Mouse (Mus musculus): ENCODE results near the gene Nfix. TPM values are rescaled to one million over a fixed set of nuclear protein-coding genes. Genes with fewer than 3 reads are reported as not detected.

Gene Nfix
- polyA plus RNA-seq, 1 experiment from 2014 or later: 10.9 TPM

DNA sequence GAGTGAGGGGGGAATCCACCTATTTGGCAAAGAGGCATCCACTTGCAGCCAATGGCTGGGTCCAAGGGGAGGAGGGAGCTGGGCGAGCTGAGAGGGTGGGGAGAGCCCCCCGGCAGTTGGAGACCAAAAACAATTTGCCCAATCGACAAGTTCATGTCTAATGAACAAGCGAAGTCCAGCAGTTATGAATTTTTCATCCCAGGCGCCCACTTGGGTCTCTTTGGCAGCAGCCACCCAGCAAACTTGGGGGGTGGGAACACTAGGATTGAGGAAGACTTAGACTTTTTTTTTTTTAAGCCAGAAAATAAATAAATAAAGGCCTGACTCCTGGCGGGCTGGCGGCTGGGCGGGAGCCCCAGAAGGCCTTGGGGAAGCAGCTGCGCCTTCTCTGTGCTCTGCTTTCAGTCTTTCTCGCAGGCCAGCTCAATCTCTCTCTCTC, 25.7 kb downstream of the Nfix start:
- Histone ChIP-seq H3K9ac (ENCODE audit: low read depth, low read length) (no peak overlapping the region), H3K27ac (ENCODE audit: low read depth, low read length) (no peak overlapping the region), H3K36me3 (ENCODE audit: control insufficient read depth, insufficient read depth, low read length) (no peaks in the 10 kb centered on the region), H3K4me2 (replicated peaks; ENCODE audit: low read depth, low read length) (peak overlapping the region; percentile 42), H3K4me3 (ENCODE audit: low read length) (no peak overlapping the region; the same call in 1 of the 2 replicates), H3K27me3 (ENCODE audit: control insufficient read depth, insufficient read depth, low read length) (peaks cover 94% of the 10 kb centered on the region), H3K4me1 (ENCODE audit: control insufficient read depth, insufficient read depth, low read length) (peaks cover 20% of the 10 kb centered on the region; the same call in 1 of the 2 replicates), H3K9me3 (ENCODE audit: control insufficient read depth, low read length) (no peaks in the 10 kb centered on the region)
- ATAC-seq (ENCODE audit: low FRiP score, low TSS enrichment): 0 out of 2 replicates have a peak, but pooled peaks have one; percentile 43
- 4% methylated on average over 10 of the region's 10 CpGs for WGBS

- Histone ChIP-seq H3K9me3 (ENCODE audit: control insufficient read depth, low read length) (no peaks in the 10 kb centered on the region), H3K27ac (ENCODE audit: low read depth, low read length) (no peak overlapping the region), H3K4me3 (ENCODE audit: low read length) (peak overlapping the region; percentile 28), H3K36me3 (ENCODE audit: control insufficient read depth, insufficient read depth, low read length) (no peaks in the 10 kb centered on the region), H3K4me2 (replicated peaks; ENCODE audit: low read depth, low read length) (peak overlapping the region; percentile 42), H3K27me3 (ENCODE audit: control insufficient read depth, insufficient read depth, low read length) (peaks cover 94% of the 10 kb centered on the region), H3K9ac (ENCODE audit: low read depth, low read length) (peak overlapping the region; percentile 12; the same call in 1 of the 2 replicates), H3K4me1 (ENCODE audit: control insufficient read depth, insufficient read depth, low read length) (peaks cover 20% of the 10 kb centered on the region; the same call in 1 of the 2 replicates)
- peak; percentile 77 for ATAC-seq (ENCODE audit: low FRiP score, low TSS enrichment)
- under 1% methylated on average over 16 of the region's 19 CpGs for WGBS
These were observed 26.3 kb downstream of the Nfix start for GRCm38 (mm10) chr8:84773833-84774232.

DNA sequence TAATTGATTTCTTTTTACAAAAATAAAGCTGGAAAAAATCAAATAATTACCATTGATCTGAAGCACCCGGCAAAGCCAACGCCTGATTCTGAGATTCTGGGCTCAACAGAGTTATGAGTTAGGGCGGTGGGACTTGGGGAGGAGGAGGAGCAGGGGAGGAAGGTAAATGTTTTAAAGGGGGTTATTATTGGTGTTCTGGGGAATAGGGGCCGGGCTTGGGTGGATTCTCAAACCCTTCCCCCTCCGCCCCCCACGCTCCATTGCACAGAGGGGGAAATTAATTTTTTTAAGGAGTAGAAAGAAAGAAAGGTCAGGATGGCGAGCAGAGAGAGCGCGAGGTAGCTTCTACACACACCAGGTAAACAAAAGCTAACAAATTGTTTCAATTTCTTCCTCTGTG, 26.8 kb downstream of the Nfix start:
- Histone ChIP-seq H3K27ac (ENCODE audit: low read depth, low read length) (no peak overlapping the region), H3K4me1 (ENCODE audit: control insufficient read depth, insufficient read depth, low read length) (peaks cover 20% of the 10 kb centered on the region; the same call in 1 of the 2 replicates), H3K9me3 (ENCODE audit: control insufficient read depth, low read length) (no peaks in the 10 kb centered on the region), H3K36me3 (ENCODE audit: control insufficient read depth, insufficient read depth, low read length) (no peaks in the 10 kb centered on the region), H3K4me2 (replicated peaks; ENCODE audit: low read depth, low read length) (peak overlapping the region; percentile 42), H3K27me3 (ENCODE audit: control insufficient read depth, insufficient read depth, low read length) (peaks cover 94% of the 10 kb centered on the region), H3K9ac (ENCODE audit: low read depth, low read length) (peak overlapping the region; percentile 12; the same call in 1 of the 2 replicates), H3K4me3 (ENCODE audit: low read length) (peak overlapping the region; percentile 28)
- ATAC-seq (ENCODE audit: low FRiP score, low TSS enrichment): no peak
- 1% methylated on average over 9 of the region's 9 CpGs for WGBS

DNA sequence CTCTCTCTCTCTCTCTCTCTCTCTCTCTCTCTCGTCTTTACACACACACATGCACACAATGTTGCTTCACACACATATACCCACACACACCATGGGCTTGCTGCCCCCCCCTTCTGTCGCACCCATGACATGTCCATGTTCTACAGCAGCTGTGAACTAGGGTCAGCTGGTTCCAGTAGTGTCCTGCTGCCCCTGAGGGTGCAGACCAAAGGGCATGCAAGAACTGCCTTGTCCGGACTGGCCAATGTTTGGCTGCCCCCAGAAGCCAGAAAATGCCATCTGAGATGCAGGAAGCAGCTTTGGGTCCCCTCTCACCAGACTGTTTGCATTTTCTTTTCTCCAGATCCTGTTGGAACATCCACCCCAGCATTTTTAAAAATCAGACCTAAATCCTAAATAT, 27.5 kb downstream of the Nfix start:
- 0% methylated on average over 3 of the region's 3 CpGs for whole genome bisulfite sequencing
- no peak overlapping the region for H3K27ac ChIP-seq (ENCODE audit: low read depth, low read length)
- H3K9me3 ChIP-seq (ENCODE audit: control insufficient read depth, low read length): no peaks in the 10 kb centered on the region
- H3K36me3 ChIP-seq (ENCODE audit: control insufficient read depth, insufficient read depth, low read length): no peaks in the 10 kb centered on the region
- no peak overlapping the region for H3K4me2 ChIP-seq (replicated peaks; ENCODE audit: low read depth, low read length)
- H3K9ac ChIP-seq (ENCODE audit: low read depth, low read length): 0 out of 2 replicates have a peak overlapping the region, but pooled peaks have one; percentile 12
- peaks cover 92% of the 10 kb centered on the region for H3K27me3 ChIP-seq (ENCODE audit: control insufficient read depth, insufficient read depth, low read length)
- H3K4me3 ChIP-seq (ENCODE audit: low read length): peak overlapping the region; percentile 28; the same call in 1 of the 2 replicates
- H3K4me1 ChIP-seq (ENCODE audit: control insufficient read depth, insufficient read depth, low read length): peaks cover 20% of the 10 kb centered on the region; the same call in 1 of the 2 replicates
- ATAC-seq (ENCODE audit: low FRiP score, low TSS enrichment): no peak

DNA sequence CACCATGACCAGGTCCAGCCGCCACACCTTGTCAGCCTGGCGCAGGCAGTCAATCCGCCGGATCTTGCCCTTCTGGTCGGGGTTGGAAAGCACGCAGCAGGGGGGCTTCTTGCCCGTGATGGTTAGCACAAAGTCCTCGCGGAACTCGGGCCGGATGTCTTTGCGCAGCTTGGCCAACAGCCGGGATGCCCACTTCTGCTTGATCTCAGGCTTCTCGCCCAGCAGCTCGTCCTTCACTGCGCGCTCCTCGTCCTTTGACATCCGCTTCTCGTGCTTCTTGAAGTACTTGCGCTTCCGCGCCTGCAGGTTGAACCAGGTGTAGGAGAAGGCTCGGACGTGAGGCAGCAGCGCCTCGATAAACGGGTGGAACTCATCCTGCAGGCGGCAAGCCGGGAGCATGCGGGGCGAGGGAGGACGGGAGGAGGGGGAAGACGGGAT, 28.2 kb downstream of the Nfix start:
- WGBS: 5% methylated on average over 34 of the region's 34 CpGs
- ATAC-seq (ENCODE audit: low FRiP score, low TSS enrichment): no peak
- 0 out of 2 replicates have a peak overlapping the region, but pooled peaks have one; percentile 1 for H3K4me3 ChIP-seq (ENCODE audit: low read length)
- no peaks in the 10 kb centered on the region for H3K9me3 ChIP-seq (ENCODE audit: control insufficient read depth, low read length)
- H3K4me2 ChIP-seq (replicated peaks; ENCODE audit: low read depth, low read length): 0 out of 2 replicates have a peak overlapping the region, but pooled peaks have one; percentile 5
- no peak overlapping the region for H3K27ac ChIP-seq (ENCODE audit: low read depth, low read length)
- peaks cover 20% of the 10 kb centered on the region; the same call in 1 of the 2 replicates for H3K4me1 ChIP-seq (ENCODE audit: control insufficient read depth, insufficient read depth, low read length)
- H3K36me3 ChIP-seq (ENCODE audit: control insufficient read depth, insufficient read depth, low read length): no peaks in the 10 kb centered on the region
- peaks cover 92% of the 10 kb centered on the region for H3K27me3 ChIP-seq (ENCODE audit: control insufficient read depth, insufficient read depth, low read length)
- no peak overlapping the region for H3K9ac ChIP-seq (ENCODE audit: low read depth, low read length)

- WGBS: 26% methylated on average over 5 of the region's 5 CpGs
- no peak overlapping the region; the same call in 1 of the 2 replicates for H3K4me2 ChIP-seq (replicated peaks; ENCODE audit: low read depth, low read length)
These were observed 29.0 kb downstream of the Nfix start for GRCm38 (mm10) chr8:84771000-84771687.

DNA sequence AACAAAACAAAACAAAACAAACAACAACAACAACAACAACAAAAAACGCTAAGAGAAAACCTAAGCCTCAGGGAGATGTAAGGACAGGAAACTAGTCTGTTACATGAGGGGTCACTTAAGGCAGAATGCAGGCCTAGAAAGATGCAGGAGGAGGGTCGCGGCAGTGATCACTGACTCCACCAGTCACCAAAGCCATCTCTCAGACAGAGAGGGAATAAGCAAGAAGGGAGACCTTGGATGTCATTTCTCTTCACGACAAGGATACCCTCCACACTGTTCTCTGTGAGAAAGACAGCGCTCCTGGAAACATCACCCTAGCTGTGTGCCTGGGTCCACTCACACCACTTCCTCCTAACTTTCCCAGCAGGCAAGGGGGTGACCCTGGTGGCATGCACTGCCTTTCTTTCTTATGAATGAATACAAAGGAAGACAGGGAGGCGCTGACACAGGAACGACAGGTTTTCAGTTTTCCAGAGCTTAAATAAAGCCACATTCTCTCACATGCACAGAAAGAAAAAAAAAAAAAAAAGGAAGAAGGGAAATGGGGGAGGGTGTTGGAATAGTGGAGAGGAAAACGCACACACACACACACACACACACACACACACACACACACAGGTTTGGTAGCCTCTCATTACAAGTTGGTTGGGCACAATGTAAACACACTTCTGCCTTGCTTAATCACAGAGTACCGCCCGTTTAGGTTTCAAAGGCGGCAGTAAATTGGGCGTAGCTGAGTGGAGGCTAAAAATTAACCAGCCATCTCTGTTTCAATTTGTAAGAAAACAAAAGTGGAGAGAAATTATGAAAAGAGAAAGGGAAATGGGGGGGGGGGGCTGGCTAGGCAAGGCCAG, 29.8 kb downstream of the Nfix start:
- Histone ChIP-seq H3K27ac (ENCODE audit: low read depth, low read length) (no peak overlapping the region), H3K4me1 (ENCODE audit: control insufficient read depth, insufficient read depth, low read length) (peaks cover 18% of the 10 kb centered on the region; the same call in 1 of the 2 replicates), H3K4me3 (ENCODE audit: low read length) (no peak overlapping the region), H3K36me3 (ENCODE audit: control insufficient read depth, insufficient read depth, low read length) (no peaks in the 10 kb centered on the region), H3K4me2 (replicated peaks; ENCODE audit: low read depth, low read length) (no peak overlapping the region; the same call in 1 of the 2 replicates), H3K27me3 (ENCODE audit: control insufficient read depth, insufficient read depth, low read length) (peaks cover 89% of the 10 kb centered on the region), H3K9ac (ENCODE audit: low read depth, low read length) (no peak overlapping the region), H3K9me3 (ENCODE audit: control insufficient read depth, low read length) (no peaks in the 10 kb centered on the region)
- WGBS: 25% methylated on average over 12 of the region's 12 CpGs
- ATAC-seq (ENCODE audit: low FRiP score, low TSS enrichment): no peak

More at GRCm38 (mm10) chr8:84771000-84771687, 29.0 kb downstream of the Nfix start:
- H3K36me3 ChIP-seq (ENCODE audit: control insufficient read depth, insufficient read depth, low read length): no peaks in the 10 kb centered on the region
- no peaks in the 10 kb centered on the region for H3K9me3 ChIP-seq (ENCODE audit: control insufficient read depth, low read length)
- no peak overlapping the region for H3K9ac ChIP-seq (ENCODE audit: low read depth, low read length)
- H3K27ac ChIP-seq (ENCODE audit: low read depth, low read length): no peak overlapping the region
- peaks cover 92% of the 10 kb centered on the region for H3K27me3 ChIP-seq (ENCODE audit: control insufficient read depth, insufficient read depth, low read length)
- H3K4me3 ChIP-seq (ENCODE audit: low read length): no peak overlapping the region
- no peak for ATAC-seq (ENCODE audit: low FRiP score, low TSS enrichment)
- H3K4me1 ChIP-seq (ENCODE audit: control insufficient read depth, insufficient read depth, low read length): peaks cover 20% of the 10 kb centered on the region; the same call in 1 of the 2 replicates

- H3K27ac ChIP-seq (ENCODE audit: low read depth, low read length): no peak overlapping the region
- WGBS: 89% methylated on average over 8 of the region's 8 CpGs
- ATAC-seq (ENCODE audit: low FRiP score, low TSS enrichment): no peak
- H3K4me3 ChIP-seq (ENCODE audit: low read length): no peak overlapping the region
- 0 out of 2 replicates have a peak, but pooled peaks cover 14% of the 10 kb centered on the region for H3K4me1 ChIP-seq (ENCODE audit: control insufficient read depth, insufficient read depth, low read length)
- H3K9ac ChIP-seq (ENCODE audit: low read depth, low read length): no peak overlapping the region
- H3K27me3 ChIP-seq (ENCODE audit: control insufficient read depth, insufficient read depth, low read length): peaks cover 89% of the 10 kb centered on the region
- H3K4me2 ChIP-seq (replicated peaks; ENCODE audit: low read depth, low read length): no peak overlapping the region
- no peaks in the 10 kb centered on the region for H3K9me3 ChIP-seq (ENCODE audit: control insufficient read depth, low read length)
- no peaks in the 10 kb centered on the region for H3K36me3 ChIP-seq (ENCODE audit: control insufficient read depth, insufficient read depth, low read length)
These were observed 30.8 kb downstream of the Nfix start for GRCm38 (mm10) chr8:84769324-84769723.
